Mouse (Mus musculus): ENCODE data around the gene H2-K1. TPM values are rescaled to one million over a fixed set of nuclear protein-coding genes. Genes with fewer than 3 reads are reported as not detected.

The H2-K1 gene
- 13.8 and 13.9 TPM in 2 replicates for polyA plus RNA-seq (2014; fragmentation: Nextera tagmentation; extraction: Ambion mirVana)

DNA sequence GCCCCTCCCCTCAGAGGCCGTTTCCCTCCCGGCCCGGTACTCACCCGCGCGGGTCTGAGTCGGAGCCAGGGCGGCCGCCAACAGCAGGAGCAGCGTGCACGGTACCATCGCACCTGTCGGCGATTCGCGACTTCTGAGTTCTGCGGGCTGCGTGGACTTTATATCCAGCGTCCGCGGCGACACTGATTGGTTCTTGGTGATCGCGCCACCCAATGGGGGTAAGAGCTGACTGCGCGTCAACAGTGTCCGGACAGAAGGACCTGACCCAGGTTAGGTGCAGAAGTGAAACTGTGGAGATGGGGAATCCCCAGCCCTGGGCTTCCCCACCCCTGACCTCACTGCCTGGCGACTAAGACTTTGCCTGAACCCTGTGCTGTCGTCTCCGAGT is at the start of gene H2-K1:
Gene H2-K1 (minus strand): TSS at position 198 of the 388 bp plus-strand sequence.
- under 1% methylated on average over 30 of the region's 30 CpGs for WGBS (ENCODE audit: insufficient replicate concordance)
- H3K9me3 ChIP-seq (replicated peaks; ENCODE audit: control insufficient read depth, low read length): no peaks in the 10 kb centered on the region
- H3K36me3 ChIP-seq (ENCODE audit: control insufficient read depth, insufficient read depth, low read length): no peaks in the 10 kb centered on the region
- H3K4me3 ChIP-seq (ENCODE audit: low read depth, low read length): peak within 1 kb of the TSS; percentile 63
- H3K4me1 ChIP-seq (ENCODE audit: control insufficient read depth, insufficient read depth, low read length): no peaks in the 10 kb centered on the region; the same call in 1 of the 2 replicates
- no peak within 1 kb of the TSS for H3K27ac ChIP-seq (ENCODE audit: low read depth, low read length)
- peak within 1 kb of the TSS; percentile 60; the same call in 1 of the 2 replicates for H3K9ac ChIP-seq (ENCODE audit: low read depth, low read length)
- ATAC-seq (replicated peaks; ENCODE audit: insufficient number of reproducible peaks, low FRiP score, low TSS enrichment): peak; percentile 57
- H3K27me3 ChIP-seq (ENCODE audit: control insufficient read depth, insufficient read depth, low read length): peaks cover 37% of the 10 kb centered on the region
- peak within 1 kb of the TSS; percentile 99 for H3K4me2 ChIP-seq

DNA sequence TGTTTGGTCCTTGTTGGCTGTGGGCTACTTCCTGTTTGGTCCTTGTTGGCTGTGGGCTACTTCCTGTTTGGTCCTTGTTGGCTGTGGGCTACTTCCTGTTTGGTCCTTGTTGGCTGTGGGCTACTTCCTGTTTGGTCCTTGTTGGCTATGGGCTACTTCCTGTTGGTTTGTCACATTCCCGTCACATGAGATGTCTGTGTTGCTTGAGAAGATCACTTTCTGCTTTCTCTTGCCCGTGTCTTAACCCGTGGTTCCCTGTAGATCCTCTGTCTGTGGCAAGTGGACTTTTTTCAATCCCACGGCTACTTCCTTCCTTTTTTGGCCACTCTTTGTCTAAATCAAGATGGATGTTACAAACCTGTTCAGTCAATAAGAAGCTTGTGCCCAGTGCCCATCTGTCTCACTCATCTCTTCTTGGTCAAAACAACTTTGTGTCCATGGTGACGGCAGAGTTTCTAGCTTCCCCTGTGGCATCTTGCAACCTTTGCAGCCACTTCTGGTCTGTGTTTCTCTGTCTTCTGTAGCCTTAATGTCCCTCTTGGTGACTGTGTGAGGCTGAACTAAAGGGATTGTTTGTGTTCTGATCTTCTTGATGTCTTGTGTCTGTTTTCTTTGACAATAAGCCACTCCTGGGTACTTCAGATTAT is 47.4 kb upstream of the H2-K1 start:
- Histone ChIP-seq H3K9me3 (replicated peaks; ENCODE audit: control insufficient read depth, low read length) (0 out of 2 replicates have a peak, but pooled peaks cover 6% of the 10 kb centered on the region), H3K4me3 (ENCODE audit: low read depth, low read length) (no peak overlapping the region), H3K9ac (ENCODE audit: low read depth, low read length) (no peak overlapping the region), H3K4me1 (ENCODE audit: control insufficient read depth, insufficient read depth, low read length) (no peaks in the 10 kb centered on the region), H3K4me2 (no peak overlapping the region), H3K27me3 (ENCODE audit: control insufficient read depth, insufficient read depth, low read length) (peaks cover 3% of the 10 kb centered on the region), H3K27ac (ENCODE audit: low read depth, low read length) (no peak overlapping the region), H3K36me3 (ENCODE audit: control insufficient read depth, insufficient read depth, low read length) (no peaks in the 10 kb centered on the region)
- ATAC-seq (replicated peaks; ENCODE audit: insufficient number of reproducible peaks, low FRiP score, low TSS enrichment): no peak
- 81% methylated on average over 5 of the region's 5 CpGs for WGBS (ENCODE audit: insufficient replicate concordance)

DNA sequence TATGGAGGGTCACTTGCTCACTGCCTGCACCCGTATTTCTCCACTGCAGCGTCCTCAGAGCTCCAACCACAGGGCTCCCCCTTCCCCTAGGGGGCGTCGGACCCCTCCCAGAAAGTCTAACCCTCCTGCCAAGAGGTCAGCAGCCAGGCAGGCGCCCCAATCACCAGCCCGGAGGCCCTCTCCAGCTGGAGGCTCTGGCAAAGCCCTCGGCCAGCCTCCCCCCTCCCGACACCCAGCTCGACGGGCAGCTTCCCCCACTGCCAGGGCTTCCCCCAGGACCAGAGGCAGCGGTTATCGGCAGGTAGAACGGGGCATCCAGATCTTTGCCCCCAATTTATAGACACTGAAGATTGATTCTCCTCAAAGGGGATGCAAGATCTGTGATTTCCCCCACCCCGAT is 45.8 kb upstream of the H2-K1 start:
- WGBS (ENCODE audit: insufficient replicate concordance): 83% methylated on average over 14 of the region's 14 CpGs
- Histone ChIP-seq H3K27ac (ENCODE audit: low read depth, low read length) (no peak overlapping the region), H3K36me3 (ENCODE audit: control insufficient read depth, insufficient read depth, low read length) (no peaks in the 10 kb centered on the region), H3K27me3 (ENCODE audit: control insufficient read depth, insufficient read depth, low read length) (peaks cover 19% of the 10 kb centered on the region), H3K4me1 (ENCODE audit: control insufficient read depth, insufficient read depth, low read length) (no peaks in the 10 kb centered on the region; the same call in 1 of the 2 replicates), H3K4me3 (ENCODE audit: low read depth, low read length) (no peak overlapping the region), H3K9ac (ENCODE audit: low read depth, low read length) (no peak overlapping the region), H3K4me2 (no peak overlapping the region), H3K9me3 (replicated peaks; ENCODE audit: control insufficient read depth, low read length) (0 out of 2 replicates have a peak, but pooled peaks cover 6% of the 10 kb centered on the region)
- no peak for ATAC-seq (replicated peaks; ENCODE audit: insufficient number of reproducible peaks, low FRiP score, low TSS enrichment)

DNA sequence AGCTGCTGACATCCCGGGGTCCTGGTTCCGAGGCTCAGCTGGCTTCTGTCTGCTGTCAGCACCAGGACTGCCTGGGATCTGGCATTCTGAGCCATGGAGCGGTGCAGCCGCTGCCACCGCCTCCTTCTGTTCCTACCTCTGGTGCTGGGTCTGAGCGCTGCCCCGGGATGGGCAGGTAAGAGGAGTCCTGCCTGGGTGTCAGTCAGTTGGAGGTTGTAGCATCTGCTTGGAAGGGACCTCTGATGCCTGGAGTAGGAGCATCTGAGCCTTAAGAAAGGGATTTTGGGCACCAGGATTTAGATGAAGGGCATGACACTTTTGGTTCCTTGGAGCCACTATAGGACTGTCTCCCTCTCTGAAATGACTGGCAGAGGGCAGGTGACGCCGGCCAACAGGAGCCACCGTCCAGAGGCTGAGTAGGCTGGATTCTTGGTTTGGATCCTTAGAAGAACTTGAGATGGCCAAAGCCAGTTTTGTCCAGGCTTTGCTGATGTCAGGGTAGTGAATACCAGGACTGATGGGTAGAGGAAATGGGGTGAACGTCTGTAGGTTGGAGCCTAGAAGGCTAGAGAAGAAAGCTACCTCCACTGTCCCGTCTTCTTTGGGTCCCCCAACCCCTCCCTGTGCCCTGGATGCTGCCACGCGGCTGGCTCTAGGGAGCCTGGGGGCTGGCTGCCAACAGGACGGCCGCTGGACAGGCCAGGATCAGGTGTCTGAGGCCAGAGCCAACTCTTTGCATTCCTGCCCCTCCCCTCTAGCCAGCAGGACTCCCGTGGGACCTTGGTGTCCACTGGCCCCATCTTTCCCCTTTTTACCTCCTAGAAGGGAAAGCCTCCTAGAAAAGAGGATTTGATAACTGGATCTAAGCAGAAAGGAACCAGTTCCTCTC is 39.7 kb upstream of the H2-K1 start:
- peaks cover 14% of the 10 kb centered on the region for H3K4me1 ChIP-seq (ENCODE audit: control insufficient read depth, insufficient read depth, low read length)
- H3K27me3 ChIP-seq (ENCODE audit: control insufficient read depth, insufficient read depth, low read length): peaks cover 48% of the 10 kb centered on the region
- peak overlapping the region; percentile 56 for H3K4me2 ChIP-seq
- H3K27ac ChIP-seq (ENCODE audit: low read depth, low read length): no peak overlapping the region
- H3K36me3 ChIP-seq (ENCODE audit: control insufficient read depth, insufficient read depth, low read length): peaks cover 8% of the 10 kb centered on the region; the same call in 1 of the 2 replicates
- WGBS (ENCODE audit: insufficient replicate concordance): 24% methylated on average over 17 of the region's 17 CpGs
- H3K9me3 ChIP-seq (replicated peaks; ENCODE audit: control insufficient read depth, low read length): no peaks in the 10 kb centered on the region
- ATAC-seq (replicated peaks; ENCODE audit: insufficient number of reproducible peaks, low FRiP score, low TSS enrichment): no peak
- no peak overlapping the region for H3K9ac ChIP-seq (ENCODE audit: low read depth, low read length)
- H3K4me3 ChIP-seq (ENCODE audit: low read depth, low read length): peak overlapping the region; percentile 11; the same call in 1 of the 2 replicates

DNA sequence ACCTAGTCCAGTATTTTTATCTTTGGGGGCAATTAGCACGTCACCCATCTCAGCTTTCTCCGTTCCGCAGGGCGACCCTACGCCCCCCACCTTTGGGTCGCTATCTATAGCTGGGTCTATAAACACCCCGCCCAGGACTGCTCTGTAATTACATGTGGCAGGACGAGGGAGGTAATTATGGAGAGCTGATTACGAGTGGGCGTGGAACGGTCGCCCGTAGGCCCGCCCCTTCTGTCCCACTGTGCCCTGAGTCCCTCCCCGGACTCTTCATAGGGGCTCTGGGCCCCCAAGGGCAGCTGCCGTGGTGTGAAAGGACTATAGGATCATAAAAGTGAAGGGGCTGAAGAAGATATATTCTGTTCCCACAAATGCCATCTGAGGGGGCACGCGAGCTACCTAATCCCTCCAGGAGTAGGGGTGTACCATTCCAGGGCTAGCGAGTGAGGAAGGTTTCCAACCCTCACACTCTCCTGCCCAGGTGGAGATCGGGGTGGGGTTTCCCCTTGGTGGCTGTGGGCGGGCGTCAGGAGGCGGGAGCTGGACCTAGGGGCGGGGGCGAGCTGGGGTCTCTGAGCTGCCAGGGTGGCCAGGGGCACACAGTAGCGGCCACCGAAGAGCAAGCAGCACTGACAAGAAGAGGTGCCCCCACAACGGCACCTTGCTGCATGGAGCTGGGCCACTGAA is 38.9 kb upstream of the H2-K1 start, which contains the start of gene Col11a2:
Gene Col11a2 (plus strand): TSS at position 560 of the 684 bp plus-strand sequence.
- 0 out of 2 replicates have a peak, but pooled peaks have one; percentile 12 for ATAC-seq (replicated peaks; ENCODE audit: insufficient number of reproducible peaks, low FRiP score, low TSS enrichment)
- Histone ChIP-seq H3K9me3 (replicated peaks; ENCODE audit: control insufficient read depth, low read length) (no peaks in the 10 kb centered on the region), H3K36me3 (ENCODE audit: control insufficient read depth, insufficient read depth, low read length) (peaks cover 8% of the 10 kb centered on the region; the same call in 1 of the 2 replicates), H3K4me1 (ENCODE audit: control insufficient read depth, insufficient read depth, low read length) (peaks cover 14% of the 10 kb centered on the region), H3K27me3 (ENCODE audit: control insufficient read depth, insufficient read depth, low read length) (peaks cover 48% of the 10 kb centered on the region), H3K4me3 (ENCODE audit: low read depth, low read length) (peak within 1 kb of the TSS; percentile 11), H3K9ac (ENCODE audit: low read depth, low read length) (0 out of 2 replicates have a peak within 1 kb of the TSS, but pooled peaks have one; percentile 10), H3K27ac (ENCODE audit: low read depth, low read length) (no peak within 1 kb of the TSS), H3K4me2 (peak within 1 kb of the TSS; percentile 56)
- WGBS (ENCODE audit: insufficient replicate concordance): 9% methylated on average over 28 of the region's 28 CpGs

DNA sequence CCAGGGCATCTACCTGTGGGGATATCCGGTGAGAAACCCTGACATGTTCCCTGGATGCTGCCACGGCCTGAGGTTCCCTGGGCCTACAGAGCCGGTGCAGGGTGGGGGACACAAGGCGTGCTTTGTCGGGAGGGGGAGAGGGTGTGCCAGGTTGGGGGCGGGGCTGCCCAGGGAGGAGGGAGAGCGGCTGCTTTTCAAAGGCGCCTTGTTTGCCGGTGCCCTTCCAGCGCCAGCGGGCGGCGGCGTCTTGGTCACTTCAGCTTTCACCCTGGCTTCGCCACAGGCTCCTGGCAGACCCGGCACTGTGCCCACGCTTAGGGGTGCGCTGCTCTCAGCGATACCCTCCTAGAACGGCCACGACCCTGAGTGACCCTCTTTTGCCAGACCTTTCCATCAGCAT is 38.3 kb upstream of the H2-K1 start:
- H3K27me3 ChIP-seq (ENCODE audit: control insufficient read depth, insufficient read depth, low read length): peaks cover 48% of the 10 kb centered on the region

DNA sequence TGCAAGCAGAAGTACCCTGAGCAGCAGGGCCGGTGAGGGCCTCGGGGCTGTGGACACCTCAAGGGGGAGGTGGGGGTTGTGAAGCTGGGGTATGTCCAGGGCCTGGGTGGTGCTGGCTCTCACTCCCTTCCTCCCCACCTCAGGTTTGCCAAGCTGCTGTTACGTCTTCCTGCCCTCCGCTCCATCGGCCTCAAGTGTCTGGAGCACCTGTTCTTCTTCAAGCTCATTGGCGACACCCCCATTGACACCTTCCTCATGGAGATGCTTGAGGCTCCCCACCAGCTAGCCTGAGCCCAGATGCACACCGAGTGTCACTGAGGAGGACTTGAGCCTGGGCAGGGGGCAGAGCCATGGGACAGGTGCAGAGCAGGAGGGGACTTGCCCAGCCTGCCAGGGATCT is 37.1 kb upstream of the H2-K1 start:
- WGBS (ENCODE audit: insufficient replicate concordance): 91% methylated on average over 7 of the region's 7 CpGs
- Histone ChIP-seq H3K27me3 (ENCODE audit: control insufficient read depth, insufficient read depth, low read length) (peaks cover 42% of the 10 kb centered on the region), H3K9me3 (replicated peaks; ENCODE audit: control insufficient read depth, low read length) (no peaks in the 10 kb centered on the region), H3K36me3 (ENCODE audit: control insufficient read depth, insufficient read depth, low read length) (peaks cover 8% of the 10 kb centered on the region; the same call in 1 of the 2 replicates), H3K4me3 (ENCODE audit: low read depth, low read length) (no peak overlapping the region), H3K27ac (ENCODE audit: low read depth, low read length) (no peak overlapping the region), H3K4me2 (no peak overlapping the region), H3K4me1 (ENCODE audit: control insufficient read depth, insufficient read depth, low read length) (peaks cover 28% of the 10 kb centered on the region), H3K9ac (ENCODE audit: low read depth, low read length) (no peak overlapping the region)
- ATAC-seq (replicated peaks; ENCODE audit: insufficient number of reproducible peaks, low FRiP score, low TSS enrichment): no peak

More for the DNA sequence above, 38.3 kb upstream of the H2-K1 start:
- 0 out of 2 replicates have a peak overlapping the region, but pooled peaks have one; percentile 10 for H3K9ac ChIP-seq (ENCODE audit: low read depth, low read length)
- H3K4me3 ChIP-seq (ENCODE audit: low read depth, low read length): peak overlapping the region; percentile 11
- WGBS (ENCODE audit: insufficient replicate concordance): 19% methylated on average over 21 of the region's 21 CpGs
- peak overlapping the region; percentile 56 for H3K4me2 ChIP-seq
- H3K27ac ChIP-seq (ENCODE audit: low read depth, low read length): no peak overlapping the region
- H3K36me3 ChIP-seq (ENCODE audit: control insufficient read depth, insufficient read depth, low read length): peaks cover 8% of the 10 kb centered on the region; the same call in 1 of the 2 replicates
- no peaks in the 10 kb centered on the region for H3K9me3 ChIP-seq (replicated peaks; ENCODE audit: control insufficient read depth, low read length)
- ATAC-seq (replicated peaks; ENCODE audit: insufficient number of reproducible peaks, low FRiP score, low TSS enrichment): 0 out of 2 replicates have a peak, but pooled peaks have one; percentile 8
- H3K4me1 ChIP-seq (ENCODE audit: control insufficient read depth, insufficient read depth, low read length): peaks cover 18% of the 10 kb centered on the region

DNA sequence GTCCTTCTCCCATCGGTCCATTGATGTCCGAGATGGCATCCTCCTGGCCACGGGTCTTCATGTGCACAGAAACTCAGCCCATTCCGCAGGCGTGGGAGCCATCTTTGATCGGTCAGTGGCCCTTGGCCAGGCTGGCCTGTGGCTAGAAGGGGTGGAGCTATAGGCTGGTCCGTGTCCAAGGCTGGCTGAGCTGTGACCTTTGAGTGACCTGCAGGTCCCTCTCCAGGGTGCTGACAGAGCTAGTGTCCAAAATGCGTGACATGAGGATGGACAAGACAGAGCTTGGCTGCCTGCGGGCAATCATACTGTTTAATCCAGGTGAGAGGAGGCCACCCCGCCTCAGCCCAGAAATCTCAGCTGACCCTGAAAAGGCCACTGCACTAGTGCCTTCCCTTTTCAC is 36.5 kb upstream of the H2-K1 start:
- H3K4me1 ChIP-seq (ENCODE audit: control insufficient read depth, insufficient read depth, low read length): peaks cover 28% of the 10 kb centered on the region
- ATAC-seq (replicated peaks; ENCODE audit: insufficient number of reproducible peaks, low FRiP score, low TSS enrichment): no peak
- H3K4me2 ChIP-seq: no peak overlapping the region

More for the DNA sequence above, 36.5 kb upstream of the H2-K1 start:
- H3K9me3 ChIP-seq (replicated peaks; ENCODE audit: control insufficient read depth, low read length): no peaks in the 10 kb centered on the region
- peaks cover 8% of the 10 kb centered on the region; the same call in 1 of the 2 replicates for H3K36me3 ChIP-seq (ENCODE audit: control insufficient read depth, insufficient read depth, low read length)
- H3K27me3 ChIP-seq (ENCODE audit: control insufficient read depth, insufficient read depth, low read length): peaks cover 36% of the 10 kb centered on the region
- H3K9ac ChIP-seq (ENCODE audit: low read depth, low read length): no peak overlapping the region
- no peak overlapping the region for H3K27ac ChIP-seq (ENCODE audit: low read depth, low read length)
- H3K4me3 ChIP-seq (ENCODE audit: low read depth, low read length): no peak overlapping the region
- WGBS (ENCODE audit: insufficient replicate concordance): 78% methylated on average over 10 of the region's 10 CpGs

Data from heart, embryonic 11.5 days (tissue).